Mouse (Mus musculus) C2C12 (cell line): ENCODE measurements around the gene Upp2. TPM values are rescaled to one million over a fixed set of nuclear protein-coding genes. Genes with fewer than 3 reads are reported as not detected.

Experiments used
- H3K27me3 ChIP-seq: one replicate; pipeline ENCODE4 v1.6.1; 2011; ENCODE audit not compliant: control insufficient read depth, insufficient read depth, insufficient read length
- H3K36me3 ChIP-seq: one replicate; pipeline ENCODE4 v1.6.1; 2011; ENCODE audit not compliant: control insufficient read depth, insufficient read depth
- H3K4me3 ChIP-seq: one replicate; pipeline ENCODE4 v1.5.1; 2011; ENCODE audit warnings: mild to moderate bottlenecking, control low read depth; ENCODE audit not compliant: poor library complexity, insufficient read depth, severe bottlenecking
- H3K79me2 ChIP-seq: one replicate; pipeline ENCODE4 v1.6.1; 2011; ENCODE audit not compliant: control insufficient read depth, insufficient read depth
- H3K79me3 ChIP-seq: one replicate; pipeline ENCODE4 v1.6.1; 2011; ENCODE audit warnings: low read depth, control low read depth
- H3ac ChIP-seq: one replicate; pipeline ENCODE3; 2011; ENCODE audit warnings: low read depth; ENCODE audit not compliant: control insufficient read depth, insufficient read length
- CEBPB ChIP-seq: IDR thresholded peaks from one replicate; pipeline ENCODE4 v1.6.1; 2011; ENCODE audit warnings: low read depth, mild to moderate bottlenecking, control low read depth, moderate library complexity
- CTCF ChIP-seq: IDR thresholded peaks from one replicate; pipeline ENCODE4 v1.5.1; 2011; ENCODE audit not compliant: control insufficient read depth, insufficient read depth, insufficient read length
- FOSL1 ChIP-seq: IDR thresholded peaks from one replicate; pipeline ENCODE4 v1.8.0; 2011; ENCODE audit warnings: mild to moderate bottlenecking, low read length; ENCODE audit not compliant: poor library complexity, insufficient read depth, severe bottlenecking
- MAX ChIP-seq: IDR thresholded peaks from one replicate; pipeline ENCODE4 v1.6.1; 2011; ENCODE audit warnings: mild to moderate bottlenecking, control low read depth
- MYOD1 ChIP-seq: IDR thresholded peaks from one replicate; pipeline ENCODE4 v1.6.1; 2011; ENCODE audit warnings: low read depth; ENCODE audit not compliant: control insufficient read depth, insufficient read length
- MYOG ChIP-seq: IDR thresholded peaks from one replicate; pipeline ENCODE4 v1.6.1; 2011; ENCODE audit not compliant: control insufficient read depth, insufficient read length; ENCODE audit errors: extremely low read depth
- USF1 ChIP-seq: IDR thresholded peaks from one replicate; pipeline ENCODE4 v1.6.1; 2011; ENCODE audit warnings: low read depth, mild to moderate bottlenecking, control low read depth, moderate library complexity
- polyA plus RNA-seq: library from polyadenylated mRNA; unstranded; fragments of >200 nt; fragmentation: generic; extraction: Trizol; gene quantifications from one replicate; pipeline ENCODE4 v1.2.1, GENCODE M21; 2012; ENCODE audit warnings: missing spikeins

Upp2 gene
- polyA plus RNA-seq, 1 experiment = 7.3 TPM

DNA sequence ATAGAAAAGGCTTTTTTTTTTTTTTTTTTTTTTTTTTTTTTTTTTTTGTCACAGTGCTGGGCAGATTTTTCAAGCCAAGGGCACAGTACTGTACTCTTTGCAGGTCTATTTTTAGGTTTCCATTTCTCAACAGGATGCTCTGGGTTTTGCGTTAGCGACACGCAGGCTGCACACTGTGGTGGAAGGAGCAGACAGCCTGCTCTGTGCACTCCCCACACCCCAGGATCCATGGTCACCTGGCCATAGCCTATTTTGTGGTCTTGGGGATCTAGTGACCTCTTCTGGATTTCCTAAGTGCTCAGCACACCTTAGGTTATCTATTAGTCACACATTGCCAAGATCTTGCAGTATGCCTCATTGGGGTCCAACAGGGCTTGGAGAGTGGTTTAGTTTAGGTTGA, 100.2 kb downstream of the Upp2 start:
- no peaks in the 10 kb centered on the region for H3K36me3 ChIP-seq
- H3K79me3 ChIP-seq = no peaks in the 10 kb centered on the region
- H3K79me2 ChIP-seq = no peaks in the 10 kb centered on the region
- H3ac ChIP-seq = no peak overlapping the region
- no peaks in the 10 kb centered on the region for H3K27me3 ChIP-seq
- TF ChIP-seq CEBPB (no peak), USF1 (no peak), MYOD1 (no peak), CTCF (no peak), MAX (no peak), FOSL1 (no peak), MYOG (no peak)
- H3K4me3 ChIP-seq = no peak overlapping the region

DNA sequence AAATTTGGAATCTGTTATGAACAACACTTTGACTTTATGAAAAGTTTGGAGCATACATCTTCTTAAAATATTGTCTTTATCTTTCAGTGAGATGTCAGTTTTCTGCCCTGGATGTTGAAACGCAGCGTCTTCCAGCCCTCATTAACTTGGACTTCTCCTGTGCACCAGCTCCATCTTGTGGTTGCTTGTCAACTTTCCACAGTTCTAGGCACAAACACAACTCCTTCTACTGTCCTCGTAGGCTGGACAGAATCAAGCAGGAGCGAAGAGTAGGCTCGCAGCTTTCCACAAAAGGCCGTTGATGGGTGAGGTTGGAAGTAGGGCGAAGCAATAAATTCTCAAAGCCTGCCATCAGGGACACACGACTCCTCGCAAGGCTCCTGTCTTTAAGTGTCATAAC, 100.9 kb downstream of the Upp2 start:
- no peaks in the 10 kb centered on the region for H3K79me2 ChIP-seq
- H3K79me3 ChIP-seq = no peaks in the 10 kb centered on the region
- TF ChIP-seq MYOD1 = no peak
- peak; percentile 74 for TF ChIP-seq CTCF
- H3K4me3 ChIP-seq = no peak overlapping the region
- H3K36me3 ChIP-seq = no peaks in the 10 kb centered on the region
- H3ac ChIP-seq = no peak overlapping the region
- H3K27me3 ChIP-seq = no peaks in the 10 kb centered on the region

DNA sequence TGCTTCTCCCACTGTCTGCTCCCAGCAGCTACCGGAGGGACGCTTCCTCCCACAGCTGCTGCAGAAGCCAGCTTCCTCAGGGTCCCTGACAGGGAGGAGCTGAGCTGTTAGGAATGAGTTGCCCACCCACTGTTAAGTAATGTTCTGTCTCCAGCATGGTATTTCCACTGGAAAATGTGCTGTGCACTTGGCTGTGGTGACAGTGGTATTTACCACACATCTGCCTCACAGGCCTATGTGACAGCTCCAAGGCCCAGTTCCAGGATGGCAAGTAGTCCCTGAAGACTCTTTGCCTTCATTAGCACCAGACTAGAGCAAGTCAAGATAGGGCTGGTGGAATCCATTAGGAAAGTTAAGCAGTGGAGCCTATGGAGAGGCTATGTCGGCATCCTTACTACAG, 102.0 kb downstream of the Upp2 start:
- no peak for TF ChIP-seq USF1
- TF ChIP-seq CTCF = no peak
- no peak for TF ChIP-seq MYOG
- no peak overlapping the region for H3K4me3 ChIP-seq

DNA sequence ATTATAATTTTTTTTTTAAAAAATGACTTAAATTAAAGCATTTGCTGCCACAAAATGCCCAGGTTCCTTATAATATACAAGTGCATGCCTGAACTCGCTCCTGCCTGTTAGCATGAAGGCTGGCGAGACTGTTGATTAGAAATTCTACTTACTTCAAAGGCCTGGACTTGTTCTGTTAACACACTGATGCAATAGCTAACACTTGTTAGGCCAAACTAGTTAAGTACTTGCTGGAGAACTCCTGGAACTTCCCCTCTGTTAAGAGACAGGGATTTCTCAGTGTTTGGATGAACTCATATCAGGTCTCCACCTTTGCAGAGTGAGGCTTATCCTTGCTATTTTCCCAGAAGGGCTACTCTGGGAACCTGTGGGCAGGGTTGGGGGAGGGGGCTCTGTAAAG, 105.4 kb downstream of the Upp2 start:
- Histone ChIP-seq H3ac (no peak overlapping the region), H3K27me3 (no peaks in the 10 kb centered on the region), H3K36me3 (no peaks in the 10 kb centered on the region), H3K4me3 (no peak overlapping the region), H3K79me2 (no peaks in the 10 kb centered on the region), H3K79me3 (no peaks in the 10 kb centered on the region)
- no peak for TF ChIP-seq MAX

More for the DNA sequence above, 102.0 kb downstream of the Upp2 start:
- Histone ChIP-seq H3K36me3 (no peaks in the 10 kb centered on the region), H3K79me2 (no peaks in the 10 kb centered on the region), H3ac (no peak overlapping the region), H3K27me3 (no peaks in the 10 kb centered on the region), H3K79me3 (no peaks in the 10 kb centered on the region)

DNA sequence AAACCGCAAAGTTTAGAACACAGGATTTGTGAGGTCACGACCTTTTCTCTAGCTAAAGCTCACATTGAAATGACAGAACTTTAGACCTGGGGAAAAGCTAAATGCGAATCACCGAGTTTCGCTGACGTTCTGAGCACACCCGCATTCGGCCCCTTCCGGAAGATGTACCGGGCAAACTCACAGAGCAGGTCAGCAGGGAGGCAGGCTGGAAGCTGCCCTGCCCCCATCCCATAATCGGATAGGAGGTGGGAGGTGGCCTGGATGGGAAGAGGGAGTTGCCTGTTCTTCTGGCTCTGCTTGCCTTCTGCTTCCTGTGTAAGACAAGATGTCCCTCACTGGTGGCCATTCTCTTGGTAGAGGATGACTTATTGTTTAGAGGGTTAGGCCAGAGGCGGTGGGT, 112.9 kb downstream of the Upp2 start:
- no peak overlapping the region for H3K4me3 ChIP-seq
- no peak overlapping the region for H3ac ChIP-seq
- TF ChIP-seq CTCF (no peak), MYOG (no peak), CEBPB (no peak), MYOD1 (no peak), USF1 (no peak), FOSL1 (no peak), MAX (no peak)

DNA sequence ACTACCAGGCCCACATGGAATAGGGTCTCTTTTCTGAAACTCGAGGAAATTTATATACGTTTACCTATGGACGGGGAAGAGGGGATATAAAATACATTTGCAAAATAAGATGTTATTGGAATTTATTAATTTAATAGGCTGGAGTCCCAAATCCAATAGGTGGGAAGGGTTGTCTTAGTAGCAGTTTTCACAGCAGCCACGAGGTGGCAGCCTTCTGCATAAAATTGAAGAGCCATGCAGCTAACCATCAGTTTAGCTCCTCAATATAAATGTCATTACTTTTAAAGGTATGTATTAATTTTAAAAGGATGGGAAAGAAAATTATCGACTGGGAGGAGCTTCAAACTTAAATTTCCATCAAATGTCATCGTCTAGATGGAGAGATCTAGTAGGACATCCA, 113.7 kb downstream of the Upp2 start:
- no peaks in the 10 kb centered on the region for H3K27me3 ChIP-seq
- H3K4me3 ChIP-seq = no peak overlapping the region
- H3ac ChIP-seq = no peak overlapping the region
- no peaks in the 10 kb centered on the region for H3K79me2 ChIP-seq
- no peaks in the 10 kb centered on the region for H3K36me3 ChIP-seq
- TF ChIP-seq MYOD1 (no peak), FOSL1 (no peak), CEBPB (no peak), CTCF (no peak), MAX (no peak), MYOG (no peak), USF1 (no peak)
- no peaks in the 10 kb centered on the region for H3K79me3 ChIP-seq

More for the DNA sequence above, 112.9 kb downstream of the Upp2 start:
- no peaks in the 10 kb centered on the region for H3K79me3 ChIP-seq
- H3K27me3 ChIP-seq = no peaks in the 10 kb centered on the region
- no peaks in the 10 kb centered on the region for H3K79me2 ChIP-seq
- no peaks in the 10 kb centered on the region for H3K36me3 ChIP-seq
